Mouse (Mus musculus): ENCODE measurements around the gene Cpvl. TPM values are rescaled to one million over a fixed set of nuclear protein-coding genes. Genes with fewer than 3 reads are reported as not detected.

Cpvl gene
- polyA plus RNA-seq, 1 experiment from 2014 or later = not detected

Other genes with a start within 250 kb of the Cpvl start
- gene Tril, start 157.8 kb downstream of the Cpvl start, polyA plus RNA-seq (2015; fragmentation: Nextera tagmentation; extraction: Ambion mirVana) = 5.9 and 7.6 TPM in 2 replicates
- gene Chn2, start 60.9 kb upstream of the Cpvl start, polyA plus RNA-seq (2015; fragmentation: Nextera tagmentation; extraction: Ambion mirVana) = 41.6 and 46.2 TPM in 2 replicates

All from forebrain, embryonic 15.5 days (tissue).